Mouse (Mus musculus): Measurements from ENCODE around the gene Igdcc3. TPM values are rescaled to one million over a fixed set of nuclear protein-coding genes. Genes with fewer than 3 reads are reported as not detected.
A peak's percentile ranks its signal among the peaks of the same experiment; 100 is the strongest.

Igdcc3 gene
- polyA plus RNA-seq, 1 experiment from 2014 or later: 4.1 TPM

DNA sequence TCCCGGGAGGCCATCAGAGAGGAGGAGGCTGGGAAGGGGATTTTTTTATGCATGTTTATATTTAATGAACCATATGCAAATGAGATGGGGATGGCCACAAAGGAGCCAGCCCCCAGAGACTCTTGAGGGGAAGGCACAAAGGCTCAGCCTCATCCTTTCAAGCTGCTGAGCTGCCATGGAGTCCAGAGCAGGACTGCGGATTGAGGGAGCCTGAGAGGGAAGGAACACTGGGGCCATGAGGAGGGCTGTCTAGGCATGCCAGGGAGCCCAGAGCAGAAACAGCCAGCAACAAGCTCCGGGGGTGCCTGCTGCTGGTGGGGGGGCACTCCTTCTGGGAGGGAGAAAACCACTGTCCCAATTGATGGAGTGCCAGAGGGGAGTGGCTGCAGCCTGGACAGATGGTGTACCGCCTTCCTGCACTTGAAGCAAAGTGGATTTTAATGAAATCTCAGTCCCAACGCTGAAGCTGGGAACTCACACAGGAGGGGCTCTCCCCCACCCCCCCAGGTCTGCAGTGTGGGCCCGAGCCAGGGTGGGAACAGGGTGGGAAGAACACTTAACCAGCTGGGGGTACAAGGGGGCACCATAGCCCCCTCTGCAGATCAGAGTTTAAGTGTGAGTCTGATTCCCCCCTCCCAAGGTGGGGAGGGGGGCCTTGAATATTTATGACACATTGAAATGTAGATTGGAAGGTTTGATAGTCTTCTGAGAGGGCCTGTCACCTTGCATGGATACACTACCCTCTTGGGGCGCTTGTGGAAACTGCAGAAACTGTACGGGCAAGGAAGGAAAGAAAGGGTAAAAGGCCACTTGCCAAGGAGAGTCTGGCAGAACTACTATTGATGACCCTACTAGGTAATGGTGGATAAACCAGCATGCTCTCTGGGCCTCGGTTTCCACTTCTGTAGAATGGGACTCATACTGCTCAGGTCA, 35.2 kb downstream of the Igdcc3 start:
- Histone ChIP-seq H3K27ac (ENCODE audit: low read depth) (no peak overlapping the region), H3K27me3 (ENCODE audit: insufficient read depth, low read length) (no peaks in the 10 kb centered on the region), H3K36me3 (ENCODE audit: insufficient read depth) (no peaks in the 10 kb centered on the region), H3K4me1 (ENCODE audit: insufficient read depth) (peaks cover 13% of the 10 kb centered on the region), H3K4me2 (no peak overlapping the region), H3K9me3 (ENCODE audit: low read depth, low read length) (no peaks in the 10 kb centered on the region), H3K9ac (no peak overlapping the region), H3K4me3 (ENCODE audit: low read depth, low read length) (no peak overlapping the region)
- WGBS: 29% methylated on average over 9 of the region's 9 CpGs
- ATAC-seq (ENCODE audit: insufficient read depth) (no peak), DNase-seq (peak; percentile 27)
- TF ChIP-seq CTCF (IDR thresholded peaks at IDR 0.05; ENCODE audit: low read depth): peak; percentile 30; the same call in 1 of the 2 replicates

DNA sequence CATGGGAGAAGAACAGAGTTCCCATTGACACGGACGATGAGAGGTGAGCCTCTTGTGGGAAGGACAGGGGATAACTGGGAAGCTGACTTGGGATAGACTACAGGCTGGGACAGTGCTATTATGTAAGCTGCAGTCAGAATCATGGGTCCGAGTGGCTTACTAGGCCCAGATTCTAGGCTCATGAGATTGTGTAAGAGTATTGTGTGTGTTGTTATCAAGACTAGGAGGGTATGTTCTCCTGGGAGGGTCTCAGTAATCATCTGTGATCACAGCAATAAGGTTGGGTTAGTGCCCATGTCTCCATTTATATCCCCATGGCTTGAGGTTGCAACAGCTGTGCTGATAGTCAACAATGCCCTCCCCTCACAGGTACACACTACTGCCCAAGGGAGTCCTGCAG, 36.5 kb downstream of the Igdcc3 start:
- ATAC-seq (ENCODE audit: insufficient read depth): no peak

DNA sequence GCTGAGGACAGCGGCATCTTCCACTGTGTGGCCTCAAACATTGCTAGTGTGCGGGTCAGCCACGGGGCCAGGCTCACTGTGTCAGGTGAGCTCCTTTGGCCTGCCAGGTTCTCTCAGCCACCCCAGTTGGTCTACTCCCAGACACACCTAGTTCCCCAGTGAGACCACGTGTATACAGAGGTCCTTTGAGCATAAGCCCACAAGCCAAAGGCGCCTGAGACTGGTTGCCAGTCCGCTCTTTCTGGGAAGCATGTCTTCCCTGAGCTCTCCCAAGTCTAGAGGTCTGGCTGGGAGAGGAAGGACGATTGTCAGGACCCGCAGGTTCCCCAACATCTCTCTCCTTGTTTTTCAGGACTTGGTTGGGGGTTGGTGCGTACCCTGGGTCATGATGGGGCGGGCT, 36.9 kb downstream of the Igdcc3 start:
- H3K36me3 ChIP-seq (ENCODE audit: insufficient read depth): 0 out of 2 replicates have a peak, but pooled peaks cover 4% of the 10 kb centered on the region
- H3K27ac ChIP-seq (ENCODE audit: low read depth): no peak overlapping the region
- DNase-seq (no peak), ATAC-seq (ENCODE audit: insufficient read depth) (no peak)
- no peak overlapping the region for H3K9ac ChIP-seq
- no peak for TF ChIP-seq CTCF (IDR thresholded peaks at IDR 0.05; ENCODE audit: low read depth)
- H3K4me1 ChIP-seq (ENCODE audit: insufficient read depth): peaks cover 13% of the 10 kb centered on the region; the same call in 1 of the 2 replicates
- H3K4me3 ChIP-seq (ENCODE audit: low read depth, low read length): no peak overlapping the region
- no peaks in the 10 kb centered on the region for H3K27me3 ChIP-seq (ENCODE audit: insufficient read depth, low read length)
- no peaks in the 10 kb centered on the region for H3K9me3 ChIP-seq (ENCODE audit: low read depth, low read length)
- no peak overlapping the region for H3K4me2 ChIP-seq
- 67% methylated on average over 10 of the region's 10 CpGs for WGBS

More for the DNA sequence above, 36.5 kb downstream of the Igdcc3 start:
- H3K9me3 ChIP-seq (ENCODE audit: low read depth, low read length): no peaks in the 10 kb centered on the region
- TF ChIP-seq CTCF (IDR thresholded peaks at IDR 0.05; ENCODE audit: low read depth): no peak
- H3K36me3 ChIP-seq (ENCODE audit: insufficient read depth): 0 out of 2 replicates have a peak, but pooled peaks cover under 1% of the 10 kb centered on the region
- H3K4me2 ChIP-seq: no peak overlapping the region
- 66% methylated on average over 3 of the region's 3 CpGs for WGBS
- H3K4me3 ChIP-seq (ENCODE audit: low read depth, low read length): no peak overlapping the region
- DNase-seq: no peak
- no peak overlapping the region for H3K9ac ChIP-seq
- peaks cover 13% of the 10 kb centered on the region for H3K4me1 ChIP-seq (ENCODE audit: insufficient read depth)
- no peaks in the 10 kb centered on the region for H3K27me3 ChIP-seq (ENCODE audit: insufficient read depth, low read length)
- H3K27ac ChIP-seq (ENCODE audit: low read depth): no peak overlapping the region

DNA sequence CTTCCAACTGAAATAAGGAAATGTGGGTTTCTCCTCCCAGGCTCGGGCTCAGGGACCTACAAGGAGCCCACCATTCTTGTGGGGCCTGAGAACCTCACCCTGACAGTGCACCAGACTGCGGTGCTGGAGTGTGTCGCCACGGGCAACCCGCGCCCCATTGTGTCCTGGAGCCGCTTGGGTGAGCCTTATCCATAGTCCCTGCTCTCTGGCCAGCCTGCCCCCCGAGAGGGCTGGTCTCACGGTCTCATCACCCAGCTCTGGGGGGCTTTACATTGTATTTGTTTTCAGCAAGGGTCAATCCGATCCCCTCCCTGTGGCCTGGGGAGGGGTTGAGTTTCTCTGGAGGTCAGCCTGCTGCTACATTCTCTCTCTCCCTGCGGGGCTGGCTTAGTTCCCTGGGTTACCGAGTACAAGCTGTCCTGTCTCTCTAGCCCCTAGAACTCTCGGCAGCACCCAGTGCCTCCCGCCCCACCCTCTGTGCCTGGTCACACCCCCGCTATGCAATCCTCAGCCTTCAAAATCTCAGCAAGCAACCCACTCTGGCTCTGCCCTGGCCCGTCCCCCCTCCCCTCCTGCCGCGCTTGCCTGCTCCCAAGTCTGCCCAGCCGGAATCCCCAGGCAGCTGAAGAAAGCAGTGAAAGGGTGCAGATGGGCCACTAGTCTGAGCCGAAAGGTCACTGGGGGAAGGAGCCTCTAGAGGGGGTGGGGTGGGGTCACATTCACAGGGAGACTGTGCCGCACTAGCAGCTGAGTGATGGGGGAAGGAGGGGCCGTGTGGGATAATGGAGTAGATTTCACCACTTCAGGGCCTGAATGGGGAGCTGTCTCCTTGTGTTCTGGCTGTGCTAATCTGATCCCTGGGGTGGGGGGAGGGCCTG, 37.6 kb downstream of the Igdcc3 start:
- H3K4me1 ChIP-seq (ENCODE audit: insufficient read depth): peaks cover 13% of the 10 kb centered on the region; the same call in 1 of the 2 replicates
- peak overlapping the region; percentile 48 for H3K4me2 ChIP-seq
- no peak overlapping the region for H3K4me3 ChIP-seq (ENCODE audit: low read depth, low read length)
- ATAC-seq (ENCODE audit: insufficient read depth) (peak; percentile 72), DNase-seq (peak; percentile 44)
- 18% methylated on average over 22 of the region's 22 CpGs for WGBS
- TF ChIP-seq CTCF (IDR thresholded peaks at IDR 0.05; ENCODE audit: low read depth): no peak
- 0 out of 2 replicates have a peak, but pooled peaks cover 5% of the 10 kb centered on the region for H3K36me3 ChIP-seq (ENCODE audit: insufficient read depth)
- H3K9me3 ChIP-seq (ENCODE audit: low read depth, low read length): no peaks in the 10 kb centered on the region
- H3K27ac ChIP-seq (ENCODE audit: low read depth): 0 out of 2 replicates have a peak overlapping the region, but pooled peaks have one; percentile 8
- no peaks in the 10 kb centered on the region for H3K27me3 ChIP-seq (ENCODE audit: insufficient read depth, low read length)
- peak overlapping the region; percentile 33 for H3K9ac ChIP-seq

DNA sequence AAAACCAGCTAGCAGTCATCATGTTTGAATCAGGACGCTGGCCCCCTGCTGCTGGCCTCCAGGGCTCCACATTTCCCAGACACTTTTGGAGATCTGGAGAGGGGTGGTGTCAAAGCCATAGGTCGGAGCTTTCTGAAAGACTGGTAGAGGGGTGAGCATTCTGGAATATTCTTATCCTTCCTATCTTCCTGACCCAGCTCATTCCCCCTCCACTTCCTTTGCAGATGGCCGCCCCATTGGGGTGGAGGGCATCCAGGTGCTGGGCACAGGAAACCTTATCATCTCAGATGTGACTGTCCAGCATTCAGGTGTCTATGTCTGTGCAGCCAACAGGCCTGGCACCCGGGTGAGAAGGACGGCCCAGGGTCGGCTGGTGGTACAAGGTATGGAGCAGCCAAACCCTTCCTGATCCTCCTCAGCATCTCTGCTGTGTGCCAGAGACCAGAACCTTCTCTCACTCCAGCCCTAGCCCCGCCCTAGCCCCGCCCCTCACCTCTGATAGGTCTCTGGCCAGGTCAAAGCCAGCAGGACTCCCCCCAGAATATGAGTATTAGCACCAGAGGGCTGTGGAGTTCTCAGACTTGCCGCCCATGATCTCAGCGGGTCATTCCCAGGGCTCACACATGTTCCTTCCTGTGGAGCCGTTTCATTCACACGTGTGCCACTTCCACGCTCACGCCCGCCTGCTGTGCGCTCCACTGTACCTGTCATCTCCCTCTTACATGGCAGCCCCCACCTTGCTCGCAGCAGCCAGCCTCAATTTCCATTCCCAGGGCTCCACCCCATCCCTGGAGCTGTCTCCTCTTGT, 39.0 kb downstream of the Igdcc3 start:
- Histone ChIP-seq H3K4me1 (ENCODE audit: insufficient read depth) (peaks cover 13% of the 10 kb centered on the region; the same call in 1 of the 2 replicates), H3K27ac (ENCODE audit: low read depth) (no peak overlapping the region), H3K9me3 (ENCODE audit: low read depth, low read length) (no peaks in the 10 kb centered on the region), H3K36me3 (ENCODE audit: insufficient read depth) (0 out of 2 replicates have a peak, but pooled peaks cover 6% of the 10 kb centered on the region), H3K4me3 (ENCODE audit: low read depth, low read length) (no peak overlapping the region), H3K4me2 (no peak overlapping the region), H3K27me3 (ENCODE audit: insufficient read depth, low read length) (no peaks in the 10 kb centered on the region), H3K9ac (no peak overlapping the region)
- DNase-seq (no peak), ATAC-seq (ENCODE audit: insufficient read depth) (no peak)
- WGBS: 26% methylated on average over 17 of the region's 17 CpGs
- no peak for TF ChIP-seq CTCF (IDR thresholded peaks at IDR 0.05; ENCODE audit: low read depth)

DNA sequence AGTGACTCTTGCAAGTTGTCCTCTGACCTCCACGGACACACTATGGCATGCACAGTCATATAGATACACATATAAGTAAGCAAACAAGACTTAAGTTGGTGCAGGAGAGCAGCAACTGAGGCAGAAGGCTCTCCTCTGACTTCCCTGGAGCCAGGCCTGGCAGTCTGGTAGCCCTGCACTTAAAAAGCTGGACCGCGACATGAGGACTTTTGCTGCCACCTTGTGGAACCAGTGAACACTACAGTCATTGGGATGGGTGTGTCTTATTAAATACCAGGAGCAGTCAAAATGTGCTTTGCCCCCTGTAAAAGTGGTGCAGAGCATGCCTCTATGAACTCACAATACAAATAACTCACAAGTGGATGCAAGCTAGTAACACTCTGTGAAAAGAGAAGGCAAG, 47.6 kb downstream of the Igdcc3 start:
- 5% methylated on average over 3 of the region's 3 CpGs for WGBS

More for the DNA sequence above, 47.6 kb downstream of the Igdcc3 start:
- DNase-seq (peak; percentile 98), ATAC-seq (ENCODE audit: insufficient read depth) (peak; percentile 55)
- H3K36me3 ChIP-seq (ENCODE audit: insufficient read depth): 0 out of 2 replicates have a peak, but pooled peaks cover 1% of the 10 kb centered on the region
- H3K9me3 ChIP-seq (ENCODE audit: low read depth, low read length): no peaks in the 10 kb centered on the region
- H3K9ac ChIP-seq: no peak overlapping the region
- TF ChIP-seq CTCF (IDR thresholded peaks at IDR 0.05; ENCODE audit: low read depth): peak; percentile 98
- no peaks in the 10 kb centered on the region for H3K27me3 ChIP-seq (ENCODE audit: insufficient read depth, low read length)
- H3K4me2 ChIP-seq: no peak overlapping the region
- no peak overlapping the region for H3K4me3 ChIP-seq (ENCODE audit: low read depth, low read length)
- H3K4me1 ChIP-seq (ENCODE audit: insufficient read depth): peaks cover 9% of the 10 kb centered on the region; the same call in 1 of the 2 replicates
- no peak overlapping the region for H3K27ac ChIP-seq (ENCODE audit: low read depth)

Measured in lung, embryonic 14.5 days (tissue).